21 mouse cellular contexts compared by ENCODE assay signal in the genomic region with DNA sequence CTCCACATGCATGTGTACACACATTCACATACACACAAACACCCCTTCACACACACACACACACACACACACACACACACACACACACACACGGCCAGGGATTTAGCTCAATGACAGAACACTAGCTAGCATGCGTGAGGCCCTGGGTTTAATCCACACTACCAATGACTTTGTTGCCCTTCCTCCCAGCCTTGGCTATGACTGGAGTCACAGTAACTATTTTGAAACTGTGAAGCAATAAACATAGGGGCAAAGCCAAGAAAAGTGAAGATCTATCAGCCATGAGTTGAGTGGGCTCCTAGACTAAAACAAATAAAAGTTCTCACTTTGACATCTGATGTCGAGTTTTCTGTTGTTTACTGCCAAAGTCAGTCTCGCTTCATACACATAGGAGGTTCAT. TPM values are rescaled to one million over a fixed set of nuclear protein-coding genes. Genes with fewer than 3 reads are reported as not detected.
DNase-seq lines count a peak whose midpoint lies in the region; ATAC-seq and TF ChIP-seq lines count a peak whose summit lies in the region.
"Had no signal": no experiment of that assay in that cellular context is flagged by ENCODE, and none has a peak within 500 bp of the region (broad histone marks: within the 10 kb centered on the region; RNA-seq: fewer than 3 reads in every experiment).

No protein-coding gene starts in this region.

- 0 out of 2 replicates have a peak overlapping the region, but pooled peaks have one; percentile 8 for H3K27ac ChIP-seq in gastrocnemius, adult 2 months
- H3K27ac ChIP-seq in lung, embryonic 16.5 days (ENCODE audit: low read length): no peak overlapping the region
- H3K27ac ChIP-seq in thymus, adult 2 months (ENCODE audit: control insufficient read depth, insufficient read depth, low read length): peak overlapping the region; percentile 52
- no peak overlapping the region for H3K27ac ChIP-seq in hindbrain, embryonic 13.5 days
- H3K27ac ChIP-seq: embryonic facial prominence, embryonic 10.5 days; heart, embryonic 10.5 days; hindbrain, embryonic 12.5 days; kidney, postnatal 0 days; left cerebral cortex, adult 2 months; lung, embryonic 15.5 days; neural tube, embryonic 15.5 days had no signal

- no peak for DNase-seq in gastrocnemius, adult 2 months
- DNase-seq in gastrocnemius, postnatal 36 days: no peak
- no peak for DNase-seq in lung, adult 18-20 months
- DNase-seq in thymus, adult 2 months: no peak
- DNase-seq in thymus, adult 18-20 months: no peak
- DNase-seq: adrenal gland, postnatal 25 days; cerebellum, adult 11-12 months; cerebellum, postnatal 10 days; gastrocnemius, postnatal 25 days; heart, postnatal 10 days; kidney, adult 2 months had no signal

- H3K27me3 ChIP-seq in lung, embryonic 16.5 days (ENCODE audit: control insufficient read depth, insufficient read depth, low read depth, low read length): no peaks in the 10 kb centered on the region
- no peaks in the 10 kb centered on the region for H3K27me3 ChIP-seq in thymus, adult 2 months (ENCODE audit: control insufficient read depth, insufficient read depth, low read length)
- H3K27me3 ChIP-seq in hindbrain, embryonic 13.5 days: no peaks in the 10 kb centered on the region
- H3K27me3 ChIP-seq: hindbrain, embryonic 12.5 days; lung, embryonic 15.5 days; neural tube, embryonic 15.5 days had no signal

- no peak for TF ChIP-seq CTCF in gastrocnemius, adult 2 months (IDR thresholded peaks at IDR 0.05)
- TF ChIP-seq CTCF in thymus, adult 2 months (IDR thresholded peaks at IDR 0.05; ENCODE audit: borderline replicate concordance, control insufficient read depth, extremely low read depth, insufficient read depth, low read length, poor library complexity): no peak

- H3K4me3 ChIP-seq in gastrocnemius, adult 2 months: no peak overlapping the region
- H3K4me3 ChIP-seq in lung, embryonic 16.5 days (ENCODE audit: low read length): no peak overlapping the region
- H3K4me3 ChIP-seq in thymus, adult 2 months (ENCODE audit: control insufficient read depth, insufficient read depth, low read length): no peak overlapping the region
- H3K4me3 ChIP-seq in hindbrain, embryonic 13.5 days: no peak overlapping the region
- H3K4me3 ChIP-seq: embryonic facial prominence, embryonic 10.5 days; heart, embryonic 10.5 days; hindbrain, embryonic 12.5 days; left cerebral cortex, adult 2 months; lung, embryonic 15.5 days; neural tube, embryonic 15.5 days had no signal

- H3K4me2 ChIP-seq in lung, embryonic 16.5 days (ENCODE audit: low read depth, low read length): no peak overlapping the region
- H3K4me2 ChIP-seq in hindbrain, embryonic 13.5 days: no peak overlapping the region
- H3K4me2 ChIP-seq: hindbrain, embryonic 12.5 days; lung, embryonic 15.5 days; neural tube, embryonic 15.5 days had no signal

- ATAC-seq in lung, embryonic 16.5 days (ENCODE audit: low read depth): peak; percentile 54; the same call in 1 of the 2 replicates
- ATAC-seq in hindbrain, embryonic 13.5 days (ENCODE audit: low FRiP score): no peak
- ATAC-seq: forebrain, embryonic 16.5 days had no signal

- intact Hi-C loops in gastrocnemius, adult 2 months (cut with DNase I): no loop called here
- intact Hi-C loops in gastrocnemius, postnatal 36 days (cut with DNase I): no loop called here

- TF ChIP-seq POLR2A in thymus, adult 2 months (IDR thresholded peaks at IDR 0.05; ENCODE audit: control insufficient read depth, extremely low read depth, insufficient read depth, low read length, poor library complexity): no peak

- WGBS in lung, embryonic 16.5 days: 44% methylated on average over 4 of the region's 4 CpGs
- 59% methylated on average over 4 of the region's 4 CpGs for WGBS in thymus, adult 2 months
- WGBS in hindbrain, embryonic 13.5 days: 95% methylated on average over 4 of the region's 4 CpGs

- no peaks in the 10 kb centered on the region for H3K36me3 ChIP-seq in lung, embryonic 16.5 days (ENCODE audit: control insufficient read depth, insufficient read depth, low read length)
- no peaks in the 10 kb centered on the region for H3K36me3 ChIP-seq in thymus, adult 2 months (ENCODE audit: control insufficient read depth, insufficient read depth, low read length)
- H3K36me3 ChIP-seq in hindbrain, embryonic 13.5 days: no peaks in the 10 kb centered on the region
- H3K36me3 ChIP-seq: embryonic facial prominence, embryonic 10.5 days; heart, embryonic 10.5 days; hindbrain, embryonic 12.5 days; lung, embryonic 15.5 days; neural tube, embryonic 15.5 days had no signal

- peaks cover 12% of the 10 kb centered on the region for H3K4me1 ChIP-seq in lung, embryonic 16.5 days (replicated peaks; ENCODE audit: control insufficient read depth, insufficient read depth, low read length)
- peaks cover 23% of the 10 kb centered on the region for H3K4me1 ChIP-seq in thymus, adult 2 months (replicated peaks; ENCODE audit: control insufficient read depth, insufficient read depth, low read length)
- H3K4me1 ChIP-seq in hindbrain, embryonic 13.5 days (replicated peaks): no peaks in the 10 kb centered on the region
- H3K4me1 ChIP-seq: hindbrain, embryonic 12.5 days; neural tube, embryonic 15.5 days had no signal

- H3K9me3 ChIP-seq in lung, embryonic 16.5 days (ENCODE audit: control insufficient read depth, low read length): 0 out of 2 replicates have a peak, but pooled peaks cover 3% of the 10 kb centered on the region
- no peaks in the 10 kb centered on the region for H3K9me3 ChIP-seq in hindbrain, embryonic 13.5 days
- H3K9me3 ChIP-seq: embryonic facial prominence, embryonic 10.5 days; heart, embryonic 10.5 days; hindbrain, embryonic 12.5 days; lung, embryonic 15.5 days; neural tube, embryonic 15.5 days had no signal

- no peak overlapping the region for H3K9ac ChIP-seq in lung, embryonic 16.5 days (ENCODE audit: low read length)
- no peak overlapping the region for H3K9ac ChIP-seq in hindbrain, embryonic 13.5 days
- H3K9ac ChIP-seq: hindbrain, embryonic 12.5 days; lung, embryonic 15.5 days; neural tube, embryonic 15.5 days had no signal

RNA-seq across cellular contexts. Expression of a gene that starts 23.2 kb away (rescaled TPM):
- 10 to 100 TPM; 62.5 to 69.2 TPM for total RNA-seq in gastrocnemius, adult 2 months (2021)
- 10 to 100 TPM; 50.5 to 52.6 TPM for total RNA-seq in gastrocnemius, postnatal 36 days (2021)
- polyA plus RNA-seq in lung, embryonic 16.5 days (2015; fragmentation: Nextera tagmentation; extraction: Ambion mirVana): 3.9 and 4.4 TPM in 2 replicates
- 22.6 and 26.5 TPM in 2 replicates for polyA plus RNA-seq in thymus, adult 2 months (2012; rRNA removed)
- polyA plus RNA-seq in hindbrain, embryonic 13.5 days (2015; fragmentation: Nextera tagmentation; extraction: Ambion mirVana): 6.9 and 7.1 TPM in 2 replicates

Comparison
In these comparisons a context has a peak if more than half of its experiments do, and no peak if none do; other contexts are left out.
1. H3K27ac ChIP-seq: peak in gastrocnemius, adult 2 months (single experiment) and thymus, adult 2 months (single experiment); none in lung, embryonic 16.5 days (single experiment) and hindbrain, embryonic 13.5 days (single experiment).